Mouse (Mus musculus) gastrocnemius, adult 18-20 months (tissue): ENCODE data around the gene 1190002N15Rik. TPM values are rescaled to one million over a fixed set of nuclear protein-coding genes. Genes with fewer than 3 reads are reported as not detected.

Experiments used
- DNase-seq: peaks from one replicate; pipeline ENCODE4 v3.0.0; 2021; ENCODE audit warnings: low spot score
- long read RNA-seq, 2 experiments: library from polyadenylated mRNA; stranded (forward); transcript quantifications; one replicate each; pipeline ENCODE4 v2.0.0; 2021
- total RNA-seq, 2 experiments: library from RNA; stranded (reverse); gene quantifications; 2 replicates each; pipeline ENCODE4 v1.2.3; 2021

1190002N15Rik gene
- total RNA-seq = 1 to 10 TPM; 1.9 to 4.7 TPM
- long read RNA-seq, experiment 1, transcript 1190002N15Rik-201 (3 exons, 3,950 nt) = major isoform, 5 of 5 reads
- long read RNA-seq, experiment 1, partial matches to known transcripts = 0 of 5 reads
- long read RNA-seq, experiment 1, other reads (novel, unspliced or antisense) = 0 of 5 reads
- long read RNA-seq, experiment 2, partial matches to known transcripts = 0 of 4 reads
- long read RNA-seq, experiment 2, other reads (novel, unspliced or antisense) = 0 of 4 reads

DNA sequence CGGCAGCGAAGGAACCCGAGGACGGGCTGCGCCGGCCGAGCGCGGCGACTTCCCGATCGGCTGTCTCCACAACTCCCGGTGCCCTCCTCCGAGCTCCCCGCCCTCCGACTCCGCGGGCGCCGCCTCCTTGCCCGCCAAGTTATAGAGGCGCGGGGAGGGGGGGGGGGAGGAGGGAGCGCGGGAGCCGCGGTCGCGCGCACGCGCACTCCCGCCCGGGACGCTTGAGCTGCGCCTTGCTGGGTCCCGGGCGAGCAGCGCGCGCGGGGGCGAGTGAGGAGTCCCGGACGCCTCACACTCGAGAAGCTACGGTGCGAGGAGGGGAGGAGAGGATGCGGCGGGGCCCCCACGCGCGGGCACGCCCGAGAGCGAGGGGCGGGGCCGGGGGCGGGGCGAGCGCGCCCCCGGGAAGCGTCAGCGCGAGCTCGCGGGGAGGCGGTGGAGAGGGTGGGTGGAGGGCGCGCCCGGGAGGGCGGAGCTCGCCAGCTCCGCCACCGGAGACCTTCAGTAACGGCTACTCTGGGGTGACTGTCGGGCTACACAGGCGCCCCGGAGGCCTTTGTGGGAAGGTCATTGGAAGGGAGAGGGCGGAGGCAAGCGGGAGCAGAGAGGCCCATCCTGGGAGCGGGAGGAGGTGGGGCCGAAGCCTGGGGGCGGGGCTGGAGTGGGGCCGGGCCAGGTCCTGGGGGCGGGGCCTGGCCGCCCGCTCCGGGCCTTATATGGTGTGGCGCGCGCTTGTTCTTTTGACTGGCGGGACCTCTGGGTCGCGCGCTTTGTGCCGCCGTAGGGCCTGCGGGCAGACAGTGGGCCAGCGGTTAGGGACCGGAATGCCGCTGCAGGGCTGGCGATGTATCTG, at the start of gene 1190002N15Rik:
Gene 1190002N15Rik, minus strand, starts transcription at position 112 of the 853 bp plus-strand sequence.
- peak; percentile 93 for DNase-seq

DNA sequence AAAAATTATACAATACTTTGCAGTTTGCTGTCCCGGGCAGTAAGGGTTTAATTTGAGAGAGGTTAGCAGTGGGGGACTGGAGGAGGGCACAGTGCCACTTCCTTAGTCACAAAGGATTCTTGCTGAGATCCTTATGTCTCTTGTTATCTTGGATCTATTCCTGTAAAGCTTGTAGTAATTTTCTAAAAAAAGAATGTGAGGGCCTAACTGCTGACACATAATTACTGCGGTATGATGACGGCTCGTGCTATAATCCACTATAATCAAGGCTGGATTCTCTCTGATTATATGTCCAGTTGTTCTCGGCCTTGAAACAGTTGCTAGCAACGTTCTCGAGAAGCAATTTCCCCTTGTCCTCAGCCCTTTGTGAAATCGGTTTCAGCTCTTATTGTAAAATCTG, 44.4 kb upstream of the 1190002N15Rik start:
- DNase-seq = no peak

DNA sequence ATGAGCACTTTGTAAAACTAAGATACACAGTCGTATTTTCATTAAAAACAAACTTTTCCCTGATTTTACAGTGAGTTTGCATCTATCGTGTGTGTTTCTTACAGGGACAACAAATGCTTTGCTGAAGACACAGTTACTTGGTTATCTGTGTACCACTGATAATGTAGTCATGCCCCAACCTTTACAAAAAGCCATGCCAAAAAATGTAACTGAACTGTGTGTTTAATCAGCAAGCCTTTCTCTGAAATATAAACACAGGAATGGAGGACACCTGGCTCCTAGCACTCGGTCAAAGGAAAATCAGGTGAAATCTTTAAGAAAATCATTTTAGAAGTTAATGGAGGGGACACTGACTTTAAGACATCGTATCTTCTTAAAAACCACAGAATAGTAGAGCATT, 43.8 kb upstream of the 1190002N15Rik start:
- no peak for DNase-seq

DNA sequence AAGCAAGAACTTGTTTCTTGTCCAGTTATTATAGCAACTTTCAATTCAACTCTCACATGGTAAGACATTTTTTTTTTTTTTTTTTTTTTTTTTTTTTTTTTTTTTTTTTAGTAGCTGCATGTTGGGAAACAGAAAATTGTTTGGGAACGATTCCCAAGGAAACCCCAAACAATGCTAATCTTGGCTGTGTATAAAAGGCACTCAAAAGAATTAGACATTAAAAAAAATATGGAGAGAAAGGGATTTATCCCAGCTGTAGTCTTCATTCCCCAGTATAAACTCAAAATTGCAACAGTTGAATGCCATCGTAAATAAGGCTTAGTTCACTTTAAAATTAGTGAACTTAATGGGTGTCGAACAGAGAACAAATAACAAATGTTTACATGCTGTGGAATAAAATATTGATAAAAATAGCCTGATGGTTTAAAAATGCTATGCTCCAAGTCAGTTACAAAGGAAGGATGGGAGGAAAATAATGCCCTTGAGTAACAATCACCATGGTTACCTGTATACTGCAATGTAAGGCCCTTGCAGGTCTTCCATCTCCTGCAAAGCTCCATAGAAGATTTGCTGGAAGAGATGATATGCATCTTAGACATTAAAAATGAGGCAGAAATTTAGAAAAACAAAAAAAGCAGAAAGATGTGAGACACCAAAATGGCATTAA, 42.3 kb upstream of the 1190002N15Rik start:
- no peak for DNase-seq

DNA sequence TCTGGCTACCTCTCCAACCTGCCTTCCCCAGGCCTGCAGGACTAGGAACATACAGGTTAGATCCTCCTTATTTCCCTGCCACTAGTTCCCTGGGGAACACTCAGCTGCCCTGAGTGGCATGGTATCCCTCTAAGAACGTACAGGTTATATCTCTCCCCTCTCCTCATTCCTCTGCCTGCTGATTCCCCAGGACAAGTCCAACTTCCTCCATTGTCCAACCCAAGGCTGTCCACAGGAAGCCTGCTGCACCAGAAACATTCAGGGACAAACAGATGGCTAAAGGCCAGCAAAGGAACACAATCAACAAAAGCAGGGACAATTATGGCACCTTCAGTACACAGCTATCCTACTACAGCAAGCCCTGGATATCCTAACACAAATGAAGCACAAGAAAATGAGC, 33.9 kb upstream of the 1190002N15Rik start:
- no peak for DNase-seq

DNA sequence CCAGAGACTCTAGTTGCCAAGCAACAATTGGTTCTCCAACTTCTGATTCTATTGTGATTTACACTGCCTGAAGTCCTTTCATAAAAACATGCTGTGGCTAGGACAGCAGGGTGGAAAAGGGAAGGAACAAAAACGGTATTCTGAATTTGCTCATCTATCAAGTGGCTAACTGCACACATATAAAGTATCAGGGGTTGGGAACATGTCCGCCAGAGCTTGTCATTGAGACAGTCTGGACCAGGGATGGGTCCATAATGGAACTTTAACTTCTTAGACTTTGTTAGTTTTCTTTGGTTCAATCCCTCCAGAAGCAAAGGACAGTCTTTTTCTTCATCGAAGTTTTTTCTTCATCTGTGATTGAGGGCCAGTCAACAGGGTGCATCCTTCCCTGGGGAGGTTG, 30.5 kb upstream of the 1190002N15Rik start:
- no peak for DNase-seq

DNA sequence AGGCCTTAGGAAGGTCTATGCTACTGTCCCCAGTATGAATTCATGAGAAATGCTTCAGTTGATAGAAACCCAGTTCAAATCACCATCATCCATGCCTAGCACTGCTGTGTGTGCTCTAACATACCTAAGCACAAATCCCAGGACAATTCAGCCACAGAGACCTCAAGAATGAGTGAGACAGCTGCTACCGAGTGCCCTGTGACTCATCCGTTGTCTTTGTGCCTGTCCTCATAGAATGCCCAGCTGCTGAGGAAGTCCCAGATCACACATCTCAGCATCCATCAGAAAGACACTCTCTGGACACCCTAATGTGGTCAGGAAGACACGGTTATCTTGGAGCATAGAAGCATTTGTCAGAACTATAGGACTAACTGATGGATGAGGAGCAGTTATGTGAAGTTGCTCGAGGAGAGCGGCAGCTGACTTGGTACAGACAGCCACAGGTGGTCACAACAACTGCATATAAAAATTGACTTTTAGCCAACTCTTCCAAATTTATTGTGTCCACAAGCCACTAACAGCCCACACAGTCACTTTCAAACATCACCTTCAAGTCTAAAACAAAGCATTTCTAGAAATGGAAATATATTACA, 29.9 kb upstream of the 1190002N15Rik start:
- DNase-seq = no peak

DNA sequence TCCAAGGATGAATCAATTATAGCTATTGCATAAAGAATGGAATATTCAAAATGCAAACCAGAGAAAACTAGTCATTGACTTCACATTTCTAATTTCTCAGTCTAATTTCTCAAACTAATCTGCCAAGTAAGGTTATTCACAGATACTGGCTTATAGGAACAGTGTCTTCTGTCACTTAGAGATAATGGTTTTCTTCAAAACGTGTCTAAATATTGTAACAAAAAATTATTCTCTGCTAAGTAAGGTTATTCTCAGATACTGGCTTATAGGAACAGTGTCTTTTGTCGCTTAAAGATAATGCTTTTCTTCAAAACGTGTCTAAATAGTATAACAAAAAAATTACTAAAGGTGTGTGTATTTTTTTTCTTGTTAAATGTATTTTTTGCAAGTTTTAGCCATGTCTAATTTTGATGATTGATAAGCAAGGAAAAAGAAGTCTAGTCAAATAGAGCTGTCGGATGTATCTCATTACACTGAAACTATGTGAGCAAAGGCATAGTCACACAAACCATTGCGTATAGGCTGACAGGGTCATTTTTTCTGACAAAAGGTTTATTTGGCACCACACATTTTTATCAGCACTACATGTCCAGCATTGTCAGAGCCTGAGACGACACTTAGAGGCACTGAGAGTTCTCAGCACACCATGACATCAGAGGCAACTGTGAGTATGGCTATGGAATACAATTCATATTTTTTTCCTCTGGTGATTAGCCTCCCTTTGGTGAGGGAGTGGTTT, 19.1 kb upstream of the 1190002N15Rik start:
- no peak for DNase-seq

DNA sequence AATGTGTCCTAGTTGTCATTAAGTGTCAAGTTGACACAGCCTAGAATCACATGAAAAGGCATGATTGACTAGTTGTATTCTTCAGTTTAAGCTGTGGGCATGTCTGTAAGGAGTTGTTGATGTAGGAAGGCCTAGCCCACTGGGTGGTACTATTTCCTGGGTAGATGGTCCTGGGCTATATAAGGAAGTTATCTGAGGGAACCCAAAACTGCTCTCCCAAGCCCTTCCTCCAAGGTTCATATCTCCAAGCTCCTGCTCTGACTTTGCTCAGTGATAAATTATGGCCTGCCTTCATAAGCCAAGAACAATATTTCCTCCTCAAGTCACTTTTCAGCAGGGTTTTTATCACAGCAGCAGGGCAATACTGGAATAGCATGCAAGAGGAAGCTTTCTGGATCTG, 18.4 kb upstream of the 1190002N15Rik start:
- DNase-seq = no peak

DNA sequence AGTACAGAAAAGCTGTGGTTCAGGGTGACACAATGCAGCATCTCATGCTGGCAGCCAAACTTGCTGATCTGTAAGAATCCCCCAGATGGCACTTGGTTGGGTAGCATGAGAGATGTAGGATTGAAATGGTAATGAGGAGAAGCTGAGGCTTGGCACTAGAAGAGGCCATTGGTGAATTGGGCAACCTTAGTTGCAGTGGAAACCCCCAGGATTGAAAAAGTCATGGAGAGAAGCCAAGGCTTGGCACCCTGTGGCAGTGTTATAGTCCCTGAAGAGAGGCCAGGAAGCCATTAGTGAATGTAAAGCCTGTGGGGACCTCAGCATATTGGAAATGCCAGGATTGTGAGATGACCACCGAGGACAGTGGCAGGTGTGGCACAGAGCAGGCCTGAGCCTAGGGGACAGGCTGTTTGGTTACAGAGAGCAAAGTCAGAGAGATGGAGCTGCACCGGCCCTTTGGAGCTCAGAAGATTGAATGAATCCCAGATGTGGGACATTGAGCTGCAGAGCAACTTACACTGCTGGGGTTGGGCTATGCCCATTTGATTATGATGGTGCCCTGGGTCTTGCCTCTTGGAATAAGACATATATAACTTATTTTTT, 12.7 kb upstream of the 1190002N15Rik start:
- no peak for DNase-seq

DNA sequence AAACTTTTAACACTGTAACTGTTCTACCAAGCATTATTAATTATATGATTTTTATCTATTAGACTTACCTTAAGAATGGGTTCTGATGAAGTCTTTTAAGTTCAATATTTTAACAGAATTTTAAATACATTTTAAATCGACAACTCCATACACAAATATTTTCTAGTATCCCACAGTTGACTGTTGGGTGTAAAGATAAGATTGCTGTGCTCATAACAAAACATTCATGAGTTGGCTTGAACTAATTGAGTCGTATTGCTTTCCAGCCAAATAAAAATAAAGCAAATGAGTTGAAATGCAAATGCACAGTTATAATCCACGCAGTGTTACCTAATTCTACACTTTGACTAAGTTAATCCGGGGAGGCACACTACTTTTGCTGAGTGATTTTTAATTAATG, 6.0 kb upstream of the 1190002N15Rik start:
- no peak for DNase-seq

DNA sequence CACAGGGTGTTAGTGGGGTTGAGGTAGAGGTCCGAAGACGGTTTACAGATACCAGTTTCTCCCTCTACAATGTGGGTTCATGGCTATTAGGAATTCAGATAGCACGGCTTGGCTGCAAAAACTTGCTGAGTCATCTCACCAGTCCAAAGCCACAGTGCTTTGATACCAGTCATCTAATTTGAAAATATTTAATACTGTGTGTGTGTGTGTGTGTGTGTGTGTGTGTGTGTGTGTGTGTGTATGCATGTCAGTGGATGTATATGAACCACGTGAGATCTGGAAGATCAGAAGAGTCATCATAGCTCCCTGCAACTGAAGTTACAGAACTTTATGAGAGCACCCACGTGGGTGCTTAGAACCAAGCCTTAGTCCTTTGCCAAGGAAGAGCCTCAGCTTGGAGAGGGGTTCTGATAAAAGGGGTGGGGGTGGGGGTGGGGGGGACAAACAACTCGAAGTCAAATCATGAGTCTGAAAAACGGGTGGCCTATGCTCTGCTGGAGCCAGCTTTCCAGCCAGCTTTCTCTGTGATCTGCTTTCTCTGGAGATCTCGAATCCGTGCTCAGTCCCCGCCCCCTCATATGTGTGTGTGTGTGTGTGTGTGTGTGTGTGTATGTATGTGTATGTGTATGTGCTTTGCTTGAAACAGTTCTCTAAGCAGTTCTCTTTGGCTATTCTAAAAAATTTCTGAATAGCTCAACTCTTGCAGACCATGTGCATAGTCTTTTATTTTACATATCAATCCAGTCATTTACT, 2.6 kb upstream of the 1190002N15Rik start:
- no peak for DNase-seq

DNA sequence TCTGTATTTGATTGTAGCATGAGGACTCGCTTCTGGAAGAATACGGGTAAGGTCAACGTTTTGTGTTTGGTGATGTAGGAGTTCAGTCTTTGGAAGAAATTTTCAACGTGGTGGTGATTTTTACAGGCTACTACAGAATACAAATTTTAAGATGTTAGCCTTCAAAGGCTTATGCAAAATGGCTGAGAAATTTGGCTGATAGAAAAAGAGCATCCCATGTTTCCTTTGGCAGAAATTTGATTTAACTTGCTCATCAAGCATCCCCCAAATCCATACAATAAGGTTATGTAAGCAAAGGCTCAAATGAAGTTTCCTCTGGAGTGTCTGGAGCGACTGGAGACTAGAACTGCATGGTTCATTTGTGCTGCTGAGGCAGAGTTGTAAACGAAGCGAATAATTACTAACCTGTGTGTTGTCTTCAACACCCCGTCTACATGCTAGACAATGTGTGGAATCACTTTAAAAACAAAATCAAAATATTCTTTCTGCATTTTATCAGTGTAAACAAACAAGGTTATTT, 1.5 kb upstream of the 1190002N15Rik start:
- DNase-seq = no peak

DNA sequence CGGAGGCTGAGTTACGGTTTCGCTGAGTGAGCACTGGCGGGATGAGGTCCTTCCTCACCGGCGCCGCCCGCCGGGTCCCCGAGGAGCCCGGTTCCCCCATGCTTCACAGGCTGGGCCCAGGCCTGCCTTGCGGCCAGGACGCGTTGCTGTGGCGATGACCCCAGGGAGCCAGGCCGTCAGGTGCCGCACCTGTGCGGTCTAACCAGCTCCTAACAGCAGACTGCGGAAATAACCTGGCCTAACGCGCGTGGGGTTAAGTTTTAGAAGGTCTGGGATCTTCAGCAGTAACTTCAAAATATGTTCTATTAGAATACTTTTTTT, 902 bp upstream of the 1190002N15Rik start:
- DNase-seq = no peak

DNA sequence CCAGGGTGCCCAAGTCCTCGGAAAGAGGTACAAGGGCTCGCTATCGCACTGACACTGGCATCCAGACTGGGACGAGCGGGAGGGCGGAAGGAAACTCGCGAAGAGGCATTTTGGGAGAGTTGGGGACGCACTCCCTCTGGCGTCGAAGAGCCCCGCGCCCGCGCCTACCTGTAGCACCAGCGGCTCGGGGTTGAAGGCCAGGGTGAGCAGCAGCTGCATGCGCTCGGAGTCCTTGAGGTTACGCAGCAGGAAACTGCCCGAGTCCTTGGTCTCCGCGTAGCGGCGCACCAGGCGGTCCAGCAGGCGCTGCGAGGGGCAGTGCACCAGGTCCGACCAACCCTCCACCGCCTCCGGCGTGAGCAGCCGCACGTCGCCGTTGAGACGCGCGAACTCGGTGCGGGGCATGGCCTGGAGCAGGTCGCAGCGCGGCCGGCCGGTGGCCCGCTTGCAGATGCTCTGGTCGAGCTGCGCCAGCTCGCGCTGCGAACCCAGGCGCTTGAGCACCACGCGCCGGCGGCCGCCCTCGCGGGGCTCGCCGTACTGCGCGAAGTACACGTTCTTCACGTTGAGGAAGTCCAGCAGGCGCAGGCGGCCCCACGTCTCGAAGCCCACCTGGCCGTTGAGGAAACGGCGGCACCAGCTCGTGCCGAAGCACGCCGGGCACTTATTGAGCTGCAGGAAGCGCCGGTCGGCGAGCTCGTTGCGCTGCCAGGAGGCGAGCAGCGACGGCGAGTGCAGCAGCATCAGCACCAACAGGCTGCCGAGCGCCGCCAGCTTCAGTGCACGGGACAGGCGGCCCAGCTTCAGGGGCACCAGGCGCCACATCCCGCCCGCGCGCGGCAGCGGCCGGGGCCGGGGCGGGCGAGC, 597 bp downstream of the 1190002N15Rik start:
- peak; percentile 43 for DNase-seq

DNA sequence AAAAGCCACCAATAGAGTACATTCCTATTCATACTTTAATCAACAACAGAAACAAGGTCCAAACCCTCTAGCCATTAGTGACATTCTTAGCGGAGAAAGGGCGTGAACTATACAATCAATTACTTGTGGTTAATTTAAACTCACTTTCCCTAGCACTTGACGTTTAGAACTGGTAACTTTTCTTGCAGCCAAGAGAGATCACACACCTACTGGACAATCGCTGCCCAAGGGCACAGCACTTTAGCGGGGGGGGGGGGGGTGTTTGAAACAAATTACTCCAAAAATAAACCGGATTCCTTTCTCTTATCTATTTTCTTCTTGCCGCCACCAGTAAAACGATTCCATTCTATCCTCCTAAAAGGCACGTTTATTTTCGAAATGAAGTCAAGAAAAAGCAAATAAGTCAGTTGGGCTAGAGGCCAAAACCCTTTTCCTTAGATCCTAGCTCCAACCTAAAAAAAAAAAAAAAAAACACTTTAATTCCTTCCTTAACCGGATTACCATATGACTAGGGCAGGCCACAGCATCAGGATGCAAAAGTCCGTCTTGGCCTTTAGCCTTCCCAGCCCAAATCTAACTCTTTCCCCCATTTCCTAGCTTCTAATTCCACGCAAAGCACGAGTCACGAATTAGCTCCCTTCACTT, 1.5 kb downstream of the 1190002N15Rik start:
- no peak for DNase-seq

DNA sequence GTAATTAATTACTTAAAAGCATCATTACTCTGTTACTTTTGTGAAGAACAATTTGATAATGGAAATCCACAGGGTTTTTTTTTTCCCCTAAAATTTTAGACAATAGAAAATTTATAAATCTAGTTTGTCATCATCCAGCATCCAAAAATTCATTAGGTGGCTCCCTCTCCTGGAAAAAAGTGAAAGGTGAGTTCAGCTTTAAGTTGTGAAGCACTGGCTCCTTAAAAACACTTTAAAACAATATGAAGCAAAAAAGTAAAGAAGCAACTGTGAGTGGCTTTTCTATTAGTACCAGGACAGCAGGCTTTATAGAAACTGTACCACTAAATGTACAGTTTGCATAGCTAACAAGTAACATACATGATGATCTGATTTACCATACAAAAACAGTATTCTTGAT, 3.1 kb downstream of the 1190002N15Rik start:
- DNase-seq = no peak

DNA sequence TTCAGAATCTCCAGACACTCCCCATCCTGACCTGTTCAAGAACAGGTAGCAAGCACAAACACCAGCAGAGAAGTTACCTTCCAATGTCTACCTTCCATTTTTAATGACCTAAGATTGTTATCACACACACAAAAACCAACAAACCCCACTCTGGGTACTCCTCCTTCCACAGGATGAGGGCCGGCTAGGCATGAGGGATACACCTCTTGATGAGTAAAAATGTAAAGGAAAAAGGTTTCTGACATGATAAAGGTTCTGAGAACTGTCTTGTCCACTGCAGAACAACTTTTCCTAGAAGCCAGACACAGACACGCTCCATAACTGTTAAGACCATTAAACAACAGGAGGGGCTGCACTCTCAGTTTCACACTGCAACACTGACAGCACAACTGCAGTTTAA, 3.7 kb downstream of the 1190002N15Rik start:
- DNase-seq = no peak

DNA sequence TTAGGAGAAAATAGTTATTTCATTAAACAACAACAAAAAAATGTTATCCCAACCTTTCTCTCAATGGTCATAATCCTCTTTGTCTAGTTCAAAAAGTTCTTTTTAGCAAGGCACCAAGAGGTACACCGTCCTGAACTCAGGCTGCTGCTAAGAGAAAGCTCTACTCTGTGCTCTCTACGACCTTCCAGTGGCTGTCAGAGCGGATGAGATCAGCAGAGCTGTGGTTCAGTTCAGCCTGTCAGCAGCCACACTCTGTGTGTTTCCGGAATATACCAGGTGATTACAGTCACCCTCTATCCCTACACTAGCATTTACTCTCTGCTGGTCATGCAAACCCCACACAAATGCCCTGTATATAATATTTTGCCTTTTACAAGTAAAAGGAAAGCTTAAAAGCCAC, 4.2 kb downstream of the 1190002N15Rik start:
- DNase-seq = no peak
